Mouse (Mus musculus): ENCODE results near the gene Efcab14. TPM values are rescaled to one million over a fixed set of nuclear protein-coding genes. Genes with fewer than 3 reads are reported as not detected.

Gene Efcab14
- polyA plus RNA-seq, 1 experiment from 2014 or later, result 24.4 TPM

- Histone ChIP-seq H3K4me3 (ENCODE audit: low read depth, low read length) (no peak overlapping the region), H3K4me2 (replicated peaks; ENCODE audit: low read depth, low read length) (no peak overlapping the region), H3K36me3 (ENCODE audit: insufficient read depth, low read length) (no peaks in the 10 kb centered on the region), H3K27ac (ENCODE audit: low read length) (no peak overlapping the region), H3K4me1 (ENCODE audit: insufficient read depth, low read depth, low read length) (no peaks in the 10 kb centered on the region), H3K9me3 (ENCODE audit: low read length) (no peaks in the 10 kb centered on the region), H3K9ac (replicated peaks; ENCODE audit: low read depth) (no peak overlapping the region), H3K27me3 (replicated peaks; ENCODE audit: insufficient read depth, low read length) (0 out of 2 replicates have a peak, but pooled peaks cover 3% of the 10 kb centered on the region)
- TF ChIP-seq CTCF (IDR thresholded peaks at IDR 0.05), result peak; percentile 89
- TF ChIP-seq EP300 (IDR thresholded peaks at IDR 0.05), result no peak
- WGBS, result 17% methylated on average over 7 of the region's 7 CpGs
- peak; percentile 76 for DNase-seq (ENCODE audit: low spot score)
- peak; percentile 61; the same call in 1 of the 2 replicates for ATAC-seq
Observed at GRCm38 (mm10) chr4:115731588-115732222, 5.8 kb upstream of the Efcab14 start.

GRCm38 (mm10) chr4:115732223-115732818 is 5.2 kb upstream of the Efcab14 start:
- no peaks in the 10 kb centered on the region for H3K9me3 ChIP-seq (ENCODE audit: low read length)
- H3K4me3 ChIP-seq (ENCODE audit: low read depth, low read length), result no peak overlapping the region
- no peaks in the 10 kb centered on the region for H3K4me1 ChIP-seq (ENCODE audit: insufficient read depth, low read depth, low read length)
- H3K36me3 ChIP-seq (ENCODE audit: insufficient read depth, low read length), result no peaks in the 10 kb centered on the region
- WGBS, result 37% methylated on average over 2 of the region's 3 CpGs
- DNase-seq (ENCODE audit: low spot score) (no peak), ATAC-seq (no peak)
- TF ChIP-seq CTCF (IDR thresholded peaks at IDR 0.05) (no peak), EP300 (IDR thresholded peaks at IDR 0.05) (no peak)
- 0 out of 2 replicates have a peak, but pooled peaks cover 3% of the 10 kb centered on the region for H3K27me3 ChIP-seq (replicated peaks; ENCODE audit: insufficient read depth, low read length)
- H3K4me2 ChIP-seq (replicated peaks; ENCODE audit: low read depth, low read length), result no peak overlapping the region
- no peak overlapping the region for H3K27ac ChIP-seq (ENCODE audit: low read length)
- H3K9ac ChIP-seq (replicated peaks; ENCODE audit: low read depth), result no peak overlapping the region

- H3K4me2 ChIP-seq (replicated peaks; ENCODE audit: low read depth, low read length), result no peak overlapping the region
- H3K27me3 ChIP-seq (replicated peaks; ENCODE audit: insufficient read depth, low read length), result 0 out of 2 replicates have a peak, but pooled peaks cover 3% of the 10 kb centered on the region
- DNase-seq (ENCODE audit: low spot score), result no peak
- H3K27ac ChIP-seq (ENCODE audit: low read length), result no peak overlapping the region
- no peak overlapping the region for H3K9ac ChIP-seq (replicated peaks; ENCODE audit: low read depth)
- WGBS, result 59% methylated on average over 5 of the region's 5 CpGs
- no peaks in the 10 kb centered on the region for H3K36me3 ChIP-seq (ENCODE audit: insufficient read depth, low read length)
- no peaks in the 10 kb centered on the region for H3K9me3 ChIP-seq (ENCODE audit: low read length)
- no peak for ATAC-seq
- no peaks in the 10 kb centered on the region; the same call in 1 of the 2 replicates for H3K4me1 ChIP-seq (ENCODE audit: insufficient read depth, low read depth, low read length)
- H3K4me3 ChIP-seq (ENCODE audit: low read depth, low read length), result no peak overlapping the region
- no peak for TF ChIP-seq CTCF (IDR thresholded peaks at IDR 0.05)
- TF ChIP-seq EP300 (IDR thresholded peaks at IDR 0.05), result no peak
Observed at GRCm38 (mm10) chr4:115733746-115734145, 3.8 kb upstream of the Efcab14 start.

- TF ChIP-seq EP300 (IDR thresholded peaks at IDR 0.05) (no peak), CTCF (IDR thresholded peaks at IDR 0.05) (no peak)
- no peak overlapping the region for H3K4me2 ChIP-seq (replicated peaks; ENCODE audit: low read depth, low read length)
- ATAC-seq, result no peak
- no peaks in the 10 kb centered on the region; the same call in 1 of the 2 replicates for H3K4me1 ChIP-seq (ENCODE audit: insufficient read depth, low read depth, low read length)
- H3K27ac ChIP-seq (ENCODE audit: low read length), result no peak overlapping the region
- H3K9me3 ChIP-seq (ENCODE audit: low read length), result no peaks in the 10 kb centered on the region
- 0 out of 2 replicates have a peak, but pooled peaks cover 3% of the 10 kb centered on the region for H3K27me3 ChIP-seq (replicated peaks; ENCODE audit: insufficient read depth, low read length)
- no peak overlapping the region for H3K9ac ChIP-seq (replicated peaks; ENCODE audit: low read depth)
- no peak for DNase-seq (ENCODE audit: low spot score)
- no peak overlapping the region for H3K4me3 ChIP-seq (ENCODE audit: low read depth, low read length)
- no peaks in the 10 kb centered on the region for H3K36me3 ChIP-seq (ENCODE audit: insufficient read depth, low read length)
- WGBS, result 54% methylated on average over 4 of the region's 4 CpGs
Observed at GRCm38 (mm10) chr4:115734867-115735266, 2.7 kb upstream of the Efcab14 start.

- TF ChIP-seq CTCF (IDR thresholded peaks at IDR 0.05) (no peak), EP300 (IDR thresholded peaks at IDR 0.05) (no peak)
- H3K4me2 ChIP-seq (replicated peaks; ENCODE audit: low read depth, low read length), result peak overlapping the region; percentile 80
- H3K36me3 ChIP-seq (ENCODE audit: insufficient read depth, low read length), result peaks cover 6% of the 10 kb centered on the region; the same call in 1 of the 2 replicates
- WGBS, result 39% methylated on average over 13 of the region's 13 CpGs
- H3K4me3 ChIP-seq (ENCODE audit: low read depth, low read length), result peak overlapping the region; percentile 74
- peak overlapping the region; percentile 78 for H3K9ac ChIP-seq (replicated peaks; ENCODE audit: low read depth)
- no peaks in the 10 kb centered on the region; the same call in 1 of the 2 replicates for H3K4me1 ChIP-seq (ENCODE audit: insufficient read depth, low read depth, low read length)
- ATAC-seq (no peak), DNase-seq (ENCODE audit: low spot score) (no peak)
- H3K27me3 ChIP-seq (replicated peaks; ENCODE audit: insufficient read depth, low read length), result no peaks in the 10 kb centered on the region
- H3K9me3 ChIP-seq (ENCODE audit: low read length), result no peaks in the 10 kb centered on the region
- H3K27ac ChIP-seq (ENCODE audit: low read length), result no peak overlapping the region
Observed at GRCm38 (mm10) chr4:115738481-115738985, 989 bp downstream of the Efcab14 start.

- no peaks in the 10 kb centered on the region for H3K9me3 ChIP-seq (ENCODE audit: low read length)
- DNase-seq (ENCODE audit: low spot score), result no peak
Observed at GRCm38 (mm10) chr4:115742658-115743057, 5.1 kb downstream of the Efcab14 start.

More at GRCm38 (mm10) chr4:115742658-115743057, 5.1 kb downstream of the Efcab14 start:
- Histone ChIP-seq H3K4me1 (ENCODE audit: insufficient read depth, low read depth, low read length) (no peaks in the 10 kb centered on the region; the same call in 1 of the 2 replicates), H3K4me2 (replicated peaks; ENCODE audit: low read depth, low read length) (no peak overlapping the region), H3K36me3 (ENCODE audit: insufficient read depth, low read length) (peaks cover 9% of the 10 kb centered on the region; the same call in 1 of the 2 replicates), H3K27ac (ENCODE audit: low read length) (no peak overlapping the region), H3K4me3 (ENCODE audit: low read depth, low read length) (no peak overlapping the region), H3K9ac (replicated peaks; ENCODE audit: low read depth) (no peak overlapping the region), H3K27me3 (replicated peaks; ENCODE audit: insufficient read depth, low read length) (no peaks in the 10 kb centered on the region)
- no peak for ATAC-seq
- TF ChIP-seq CTCF (IDR thresholded peaks at IDR 0.05) (peak; percentile 32), EP300 (IDR thresholded peaks at IDR 0.05) (no peak)

All from lung, postnatal 0 days (tissue).